Mouse (Mus musculus) midbrain, embryonic 16.5 days (tissue): ENCODE results near the gene Arl6ip5. TPM values are rescaled to one million over a fixed set of nuclear protein-coding genes. Genes with fewer than 3 reads are reported as not detected.

ENCODE experiments used
- polyA plus RNA-seq: library from polyadenylated mRNA; unstranded; fragments of >200 nt; fragmentation: Nextera tagmentation; extraction: Ambion mirVana; gene quantifications from 2 replicates; pipeline ENCODE4 v1.2.1, GENCODE M21; 2015

The Arl6ip5 gene
- polyA plus RNA-seq, 1 experiment from 2014 or later, result 160 TPM

Other genes with a start within 250 kb of the Arl6ip5 start
- 6.5 and 7.3 TPM in 2 replicates for gene Fam19a4, start 150.3 kb upstream of the Arl6ip5 start, polyA plus RNA-seq
- gene Eogt, start 61.5 kb upstream of the Arl6ip5 start, polyA plus RNA-seq, result 13.9 and 15.1 TPM in 2 replicates
- gene Tmf1, start 31.6 kb upstream of the Arl6ip5 start, polyA plus RNA-seq, result 35.6 and 40.4 TPM in 2 replicates
- gene Uba3, start 5.0 kb upstream of the Arl6ip5 start, polyA plus RNA-seq, result 90.2 and 92.9 TPM in 2 replicates
- 0.09 TPM in 1 of 2 replicates, not detected in the other for gene Lmod3, start 42.1 kb downstream of the Arl6ip5 start, polyA plus RNA-seq